Mouse (Mus musculus): ENCODE data around the gene Kcnk15. TPM values are rescaled to one million over a fixed set of nuclear protein-coding genes. Genes with fewer than 3 reads are reported as not detected.

Gene Kcnk15
- total RNA-seq, 2 experiments from 2014 or later = 0.22 TPM; not detected in 1

Other genes with a start within 250 kb of the Kcnk15 start
- 100 to 1,000 TPM; 186 to 193 TPM for gene Serinc3, start 208.5 kb upstream of the Kcnk15 start, total RNA-seq (2021)
- gene Pkig, start 195.3 kb upstream of the Kcnk15 start, total RNA-seq (2021) = 100 to 1,000 TPM in 1 of 2 experiments, 10 to 100 TPM in 1; 98.0 to 101 TPM
- 1 to 10 TPM; 1.0 to 1.9 TPM for gene Ada, start 103.4 kb upstream of the Kcnk15 start, total RNA-seq (2021)
- not detected for gene Ccn5, start 32.8 kb upstream of the Kcnk15 start, total RNA-seq (2021)
- gene Rims4, start 65.0 kb downstream of the Kcnk15 start, total RNA-seq (2021) = 10 to 100 TPM; 38.4 to 45.6 TPM
- 100 to 1,000 TPM; 508 to 533 TPM for gene Ywhab, start 141.3 kb downstream of the Kcnk15 start, total RNA-seq (2021)
- under 1 TPM; 0.36 to 0.37 TPM for gene Pabpc1l, start 171.8 kb downstream of the Kcnk15 start, total RNA-seq (2021)
- gene Stk4, start 216.7 kb downstream of the Kcnk15 start, total RNA-seq (2021) = 10 to 100 TPM; 44.7 to 47.0 TPM
- gene Tomm34, start 217.5 kb downstream of the Kcnk15 start, total RNA-seq (2021) = 100 to 1,000 TPM; 118 to 122 TPM

Measured in layer of hippocampus, adult 18-20 months (tissue).